Mouse (Mus musculus): ENCODE measurements around the gene Urgcp. TPM values are rescaled to one million over a fixed set of nuclear protein-coding genes. Genes with fewer than 3 reads are reported as not detected.

Gene Urgcp
- 17.3 and 24.6 TPM in 2 replicates for polyA plus RNA-seq (2015; fragmentation: Nextera tagmentation; extraction: Ambion mirVana)

GRCm38 (mm10) chr11:5761820-5762632 is at the start of gene Urgcp:
Gene Urgcp (minus strand): TSS chr11:5762376.

GRCm38 (mm10) chr11:5803551-5803981 is 41.4 kb upstream of the Urgcp start, which contains the start of gene Pgam2:
Gene Pgam2 (minus strand): TSS chr11:5803733.

GRCm38 (mm10) chr11:5788056-5789014 is 26.2 kb upstream of the Urgcp start, which contains the start of gene Dbnl:
Gene Dbnl (plus strand): TSS chr11:5788488.

GRCm38 (mm10) chr11:5715630-5716105 is 46.5 kb downstream of the Urgcp start, which contains the start of gene Mrps24:
Gene Mrps24 (minus strand): TSS chr11:5715680.

Other genes with a start within 250 kb of the Urgcp start
- 141 and 175 TPM in 2 replicates for gene Xbp1, start 241.7 kb downstream of the Urgcp start, polyA plus RNA-seq (2015; fragmentation: Nextera tagmentation; extraction: Ambion mirVana)
- gene Ccdc117, start 220.2 kb downstream of the Urgcp start, polyA plus RNA-seq (2015; fragmentation: Nextera tagmentation; extraction: Ambion mirVana): 12.5 and 13.3 TPM in 2 replicates
- 0.33 TPM in 1 of 2 replicates, not detected in the other for gene Ankrd36, start 192.7 kb downstream of the Urgcp start, polyA plus RNA-seq (2015; fragmentation: Nextera tagmentation; extraction: Ambion mirVana)
- gene Mrps24, start 46.7 kb downstream of the Urgcp start, polyA plus RNA-seq (2015; fragmentation: Nextera tagmentation; extraction: Ambion mirVana): 376 and 410 TPM in 2 replicates
- gene Dbnl, start 26.1 kb upstream of the Urgcp start, polyA plus RNA-seq (2015; fragmentation: Nextera tagmentation; extraction: Ambion mirVana): 59.9 and 79.1 TPM in 2 replicates
- gene Pgam2, start 41.4 kb upstream of the Urgcp start, polyA plus RNA-seq (2015; fragmentation: Nextera tagmentation; extraction: Ambion mirVana): 4.6 and 9.2 TPM in 2 replicates
- gene Polm, start 75.6 kb upstream of the Urgcp start, polyA plus RNA-seq (2015; fragmentation: Nextera tagmentation; extraction: Ambion mirVana): 6.1 and 8.7 TPM in 2 replicates
- gene Aebp1, start 99.6 kb upstream of the Urgcp start, polyA plus RNA-seq (2015; fragmentation: Nextera tagmentation; extraction: Ambion mirVana): 159 and 335 TPM in 2 replicates
- 42.4 and 50.9 TPM in 2 replicates for gene Pold2, start 115.9 kb upstream of the Urgcp start, polyA plus RNA-seq (2015; fragmentation: Nextera tagmentation; extraction: Ambion mirVana)
- 10.7 and 13.7 TPM in 2 replicates for gene Myl7, start 136.4 kb upstream of the Urgcp start, polyA plus RNA-seq (2015; fragmentation: Nextera tagmentation; extraction: Ambion mirVana)
- gene Gck, start 187.7 kb upstream of the Urgcp start, polyA plus RNA-seq (2015; fragmentation: Nextera tagmentation; extraction: Ambion mirVana): 3.6 and 3.9 TPM in 2 replicates
- gene Ykt6, start 193.3 kb upstream of the Urgcp start, polyA plus RNA-seq (2015; fragmentation: Nextera tagmentation; extraction: Ambion mirVana): 34.0 and 43.6 TPM in 2 replicates